Mouse (Mus musculus) midbrain, embryonic 15.5 days (tissue): Measurements from ENCODE around the gene Zmynd10. TPM values are rescaled to one million over a fixed set of nuclear protein-coding genes. Genes with fewer than 3 reads are reported as not detected.
A peak's percentile ranks its signal among the peaks of the same experiment; 100 is the strongest.
"Not testable (repeated sequence)": the region's sequence is repeated elsewhere in the genome, so short reads cannot be mapped to it uniquely, and the experiment has no call there.

Experiments
- ATAC-seq: fragments of 200-750 bp; cut with Nextera tagmentation; replicated peaks from 2 replicates; pipeline ENCODE4 v1.8.0; 2017; ENCODE audit warnings: moderate TSS enrichment
- H3K27ac ChIP-seq: fragments of 300-500 bp; sonication (generic); 2 replicates; pipeline ENCODE4 v1.5.1; 2015; ENCODE audit warnings: mild to moderate bottlenecking, inconsistent platforms
- H3K27me3 ChIP-seq: fragments of 300-500 bp; sonication (generic); replicated peaks from 2 replicates; pipeline ENCODE4 v1.6.1; 2015; ENCODE audit warnings: inconsistent platforms
- H3K36me3 ChIP-seq: fragments of 300-500 bp; sonication (generic); replicated peaks from 2 replicates; pipeline ENCODE4 v1.6.1; 2015; ENCODE audit warnings: inconsistent platforms
- H3K4me1 ChIP-seq: fragments of 300-500 bp; sonication (generic); 2 replicates; pipeline ENCODE4 v1.6.1; 2015; ENCODE audit warnings: inconsistent platforms
- H3K4me2 ChIP-seq: fragments of 300-500 bp; sonication (generic); 2 replicates; pipeline ENCODE4 v1.6.1; 2015; ENCODE audit warnings: inconsistent platforms, mild to moderate bottlenecking, moderate library complexity
- H3K4me3 ChIP-seq: fragments of 300-500 bp; sonication (generic); 2 replicates; pipeline ENCODE4 v1.5.1; 2015; ENCODE audit warnings: mild to moderate bottlenecking, inconsistent platforms
- H3K9ac ChIP-seq: fragments of 300-500 bp; sonication (generic); 2 replicates; pipeline ENCODE4 v1.6.1; 2015; ENCODE audit warnings: mild to moderate bottlenecking, inconsistent platforms
- H3K9me3 ChIP-seq: fragments of 300-500 bp; sonication (generic); 2 replicates; pipeline ENCODE4 v1.6.1; 2016; ENCODE audit warnings: inconsistent platforms
- WGBS: fragments of 180-500 bp; shearing (Covaris S2); methylation state at CpG from one replicate; pipeline ENCODE4 v1.1.7; 2015; ENCODE audit warnings: mixed read lengths; 5-methylcytosine and 5-hydroxymethylcytosine counted together
- polyA plus RNA-seq: library from polyadenylated mRNA; unstranded; fragments of >200 nt; fragmentation: Nextera tagmentation; extraction: Ambion mirVana; gene quantifications from 2 replicates; pipeline ENCODE4 v1.2.1, GENCODE M21; 2015

The Zmynd10 gene
- polyA plus RNA-seq, 1 experiment from 2014 or later, result 4.6 TPM

DNA sequence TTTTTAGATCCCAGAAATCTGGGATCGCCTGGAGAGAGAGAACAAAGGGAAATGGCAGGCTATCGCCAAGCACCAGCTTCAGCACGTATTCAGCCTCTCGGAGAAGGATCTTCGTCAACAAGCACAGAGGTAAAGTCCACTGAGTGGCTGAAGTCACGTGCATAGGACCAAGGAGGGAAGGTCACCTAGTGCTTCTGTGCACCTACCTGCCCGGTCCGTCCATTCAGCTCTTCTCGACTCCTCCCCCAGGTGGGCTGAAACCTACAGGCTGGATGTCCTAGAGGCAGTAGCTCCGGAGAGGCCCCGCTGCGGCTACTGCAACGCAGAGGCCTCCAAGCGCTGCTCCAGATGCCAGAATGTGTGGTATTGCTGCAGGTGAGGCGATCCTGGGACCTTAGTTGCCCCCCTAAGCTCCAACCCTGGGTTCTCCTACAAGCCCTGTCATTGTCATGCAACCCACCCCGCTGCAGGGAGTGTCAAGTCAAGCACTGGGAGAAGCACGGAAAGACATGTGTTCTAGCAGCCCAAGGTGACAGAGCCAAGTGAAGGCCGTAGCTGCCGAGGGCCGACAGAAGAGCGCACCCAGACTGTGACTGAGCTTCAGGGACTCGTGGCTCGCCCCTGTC is 3.5 kb downstream of the Zmynd10 start:
- Histone ChIP-seq H3K4me2 (peak overlapping the region; percentile 61), H3K4me3 (peak overlapping the region; percentile 35; the same call in 1 of the 2 replicates), H3K27me3 (peaks cover 46% of the 10 kb centered on the region), H3K27ac (no peak overlapping the region), H3K9me3 (no peaks in the 10 kb centered on the region), H3K9ac (peak overlapping the region; percentile 17; the same call in 1 of the 2 replicates), H3K4me1 (peaks cover 53% of the 10 kb centered on the region), H3K36me3 (no peaks in the 10 kb centered on the region)
- no peak for ATAC-seq
- WGBS, result 28% methylated on average over 23 of the region's 23 CpGs

DNA sequence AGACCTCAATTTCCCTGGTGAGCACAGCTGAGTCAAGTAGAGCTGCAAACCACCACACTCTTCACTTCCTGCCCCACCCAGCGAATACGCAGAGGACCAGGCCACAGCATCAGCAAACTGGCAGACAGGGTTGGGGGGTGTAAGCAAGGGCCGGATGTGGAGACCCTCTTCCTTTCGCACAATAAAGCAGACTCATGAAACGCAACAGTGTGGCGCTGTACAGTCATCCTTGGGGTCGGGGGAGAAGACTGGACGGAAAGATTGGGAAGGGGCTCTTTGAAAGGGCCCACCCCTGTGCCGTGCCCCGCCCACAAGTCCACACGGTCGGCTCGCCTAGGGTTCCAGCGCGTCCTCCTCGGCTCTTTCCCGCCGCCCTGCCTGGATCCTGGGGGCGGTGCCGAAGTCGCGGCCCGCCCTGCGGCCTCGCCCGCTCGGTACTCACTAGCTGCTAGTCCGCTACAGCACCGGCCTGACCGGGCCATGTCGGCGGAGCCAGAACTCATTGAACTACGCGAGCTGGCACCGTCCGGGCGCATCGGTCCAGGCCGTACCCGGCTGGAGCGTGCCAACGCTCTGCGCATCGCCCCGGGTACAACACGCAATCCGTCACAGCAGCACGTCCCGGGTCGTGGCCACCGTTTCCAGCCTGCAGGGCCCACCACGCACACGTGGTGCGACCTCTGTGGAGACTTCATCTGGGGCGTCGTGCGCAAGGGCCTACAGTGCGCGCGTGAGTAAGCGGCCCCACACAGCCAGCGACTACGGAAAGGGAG is 4.2 kb downstream of the Zmynd10 start, which contains the start of gene Rassf1:
Rassf1 (plus strand) TSS at position 439 of the 773 bp plus-strand sequence.
- Histone ChIP-seq H3K4me3 (peak within 1 kb of the TSS; percentile 35), H3K4me1 (peaks cover 53% of the 10 kb centered on the region), H3K27ac (no peak within 1 kb of the TSS), H3K27me3 (peaks cover 46% of the 10 kb centered on the region), H3K9me3 (no peaks in the 10 kb centered on the region), H3K36me3 (no peaks in the 10 kb centered on the region), H3K9ac (peak within 1 kb of the TSS; percentile 39), H3K4me2 (peak within 1 kb of the TSS; percentile 61)
- WGBS, result 1% methylated on average over 63 of the region's 63 CpGs
- no peak for ATAC-seq

DNA sequence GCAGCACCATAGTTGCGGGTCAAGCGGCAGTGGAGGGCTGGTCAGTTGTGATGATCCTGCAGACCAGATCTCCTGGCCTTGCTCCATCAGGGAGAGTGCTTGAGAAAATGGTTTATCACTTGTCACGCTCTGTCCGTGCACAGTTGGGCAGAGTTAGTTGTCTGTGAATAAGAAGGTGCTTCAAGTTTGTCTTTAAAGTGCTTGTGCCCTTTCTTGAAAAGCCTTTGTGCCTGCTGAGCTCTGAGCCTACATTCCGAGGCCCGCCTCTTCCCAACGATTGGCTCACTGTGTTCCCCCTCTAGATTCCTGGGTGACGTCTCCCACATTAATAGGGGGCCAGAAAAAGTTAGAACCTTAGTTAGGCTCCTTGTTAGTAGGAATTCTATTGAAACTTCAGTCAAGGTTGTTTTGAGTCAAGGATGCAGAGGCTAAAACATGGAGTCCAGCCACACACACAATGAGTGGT is 4.8 kb downstream of the Zmynd10 start:
- Histone ChIP-seq H3K4me2 (peak overlapping the region; percentile 61), H3K4me1 (peaks cover 53% of the 10 kb centered on the region), H3K4me3 (peak overlapping the region; percentile 35), H3K27ac (no peak overlapping the region), H3K9ac (peak overlapping the region; percentile 39; the same call in 1 of the 2 replicates), H3K27me3 (peaks cover 46% of the 10 kb centered on the region), H3K36me3 (no peaks in the 10 kb centered on the region), H3K9me3 (no peaks in the 10 kb centered on the region)
- WGBS, result 8% methylated on average over 8 of the region's 8 CpGs
- ATAC-seq, result no peak

DNA sequence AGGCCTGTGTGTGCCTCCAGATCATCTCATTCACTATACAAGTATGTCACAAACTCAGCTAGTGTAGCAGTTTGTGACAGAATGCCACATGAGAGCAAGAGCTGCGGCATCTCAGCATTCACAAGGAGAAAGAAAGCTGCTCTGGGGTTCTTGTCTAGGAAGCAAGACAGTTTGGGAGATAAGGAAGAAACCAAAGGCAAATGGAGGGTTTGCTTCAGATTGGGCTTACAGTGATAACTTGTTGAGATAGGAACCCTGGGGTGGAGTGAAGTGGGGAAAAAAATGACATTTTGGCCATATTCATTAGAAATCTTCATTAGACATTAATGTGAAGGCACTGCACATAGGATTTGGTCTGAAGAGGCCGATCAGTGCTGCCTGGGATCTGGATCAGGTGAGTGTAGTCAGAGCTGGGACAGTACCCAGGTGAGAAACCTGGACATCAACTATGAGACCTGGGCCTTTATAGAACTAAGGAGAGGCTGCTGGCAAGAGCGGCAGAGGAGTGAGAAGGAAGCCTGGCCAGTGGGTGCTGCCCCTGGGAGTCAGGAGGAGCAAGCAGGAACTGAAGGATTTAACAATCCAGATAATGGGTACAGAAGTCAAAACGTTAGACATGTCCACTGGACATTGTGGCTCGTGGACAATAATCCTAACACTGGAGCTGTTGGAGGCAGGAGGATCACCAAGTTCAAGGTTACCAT is 5.7 kb downstream of the Zmynd10 start:
- no peak for ATAC-seq
- H3K4me3 ChIP-seq, result peak overlapping the region; percentile 53; the same call in 1 of the 2 replicates
- no peak overlapping the region for H3K27ac ChIP-seq
- H3K36me3 ChIP-seq, result peaks cover 9% of the 10 kb centered on the region
- H3K4me2 ChIP-seq, result no peak overlapping the region
- no peak overlapping the region; the same call in 1 of the 2 replicates for H3K9ac ChIP-seq
- H3K4me1 ChIP-seq, result peaks cover 46% of the 10 kb centered on the region
- WGBS, result 81% methylated on average over 5 of the region's 5 CpGs
- peaks cover 46% of the 10 kb centered on the region for H3K27me3 ChIP-seq
- H3K9me3 ChIP-seq, result no peaks in the 10 kb centered on the region

DNA sequence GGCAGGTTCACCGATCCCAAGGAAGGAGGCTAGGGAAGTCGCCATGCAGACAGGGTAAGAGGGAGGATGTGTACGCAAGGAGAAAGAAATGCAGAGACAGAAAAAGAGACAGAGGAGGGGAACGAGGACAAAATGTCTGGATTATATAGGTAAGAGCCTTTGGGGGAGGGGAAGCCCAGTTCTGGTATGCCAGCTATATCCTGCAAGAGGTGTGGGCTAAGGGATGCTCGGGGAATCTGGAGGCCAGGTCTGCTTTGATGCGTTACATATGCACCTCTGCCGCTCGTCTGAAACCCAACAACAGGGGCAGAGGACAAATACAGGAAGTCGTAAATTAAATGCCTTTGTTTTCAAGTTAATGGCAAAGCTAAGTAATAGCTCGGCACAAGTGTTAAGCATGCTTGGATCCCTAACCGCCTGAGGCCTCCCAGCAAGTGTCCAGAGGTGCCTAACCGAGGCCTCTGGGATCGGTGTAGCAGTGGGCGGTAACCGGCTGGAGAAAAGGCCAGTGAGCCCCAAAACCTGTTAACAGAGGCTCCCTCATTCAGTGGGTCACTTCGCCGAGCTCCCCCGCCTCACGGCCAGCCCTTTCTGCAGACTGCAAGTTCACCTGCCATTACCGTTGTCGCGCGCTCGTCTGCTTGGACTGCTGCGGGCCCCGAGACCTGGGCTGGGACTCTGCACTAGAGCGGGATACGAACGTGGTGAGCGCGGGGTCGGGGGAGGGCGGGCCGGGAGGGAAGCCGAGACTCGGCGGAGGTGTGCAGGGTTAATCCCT is 6.6 kb downstream of the Zmynd10 start:
- H3K27ac ChIP-seq, result peak overlapping the region; percentile 81
- peaks cover 46% of the 10 kb centered on the region for H3K27me3 ChIP-seq
- peak; percentile 82 for ATAC-seq
- peaks cover 45% of the 10 kb centered on the region for H3K4me1 ChIP-seq
- no peaks in the 10 kb centered on the region for H3K9me3 ChIP-seq
- peak overlapping the region; percentile 89 for H3K4me2 ChIP-seq
- WGBS, result 8% methylated on average over 37 of the region's 37 CpGs
- peaks cover 18% of the 10 kb centered on the region for H3K36me3 ChIP-seq
- peak overlapping the region; percentile 53 for H3K4me3 ChIP-seq
- H3K9ac ChIP-seq, result peak overlapping the region; percentile 59

DNA sequence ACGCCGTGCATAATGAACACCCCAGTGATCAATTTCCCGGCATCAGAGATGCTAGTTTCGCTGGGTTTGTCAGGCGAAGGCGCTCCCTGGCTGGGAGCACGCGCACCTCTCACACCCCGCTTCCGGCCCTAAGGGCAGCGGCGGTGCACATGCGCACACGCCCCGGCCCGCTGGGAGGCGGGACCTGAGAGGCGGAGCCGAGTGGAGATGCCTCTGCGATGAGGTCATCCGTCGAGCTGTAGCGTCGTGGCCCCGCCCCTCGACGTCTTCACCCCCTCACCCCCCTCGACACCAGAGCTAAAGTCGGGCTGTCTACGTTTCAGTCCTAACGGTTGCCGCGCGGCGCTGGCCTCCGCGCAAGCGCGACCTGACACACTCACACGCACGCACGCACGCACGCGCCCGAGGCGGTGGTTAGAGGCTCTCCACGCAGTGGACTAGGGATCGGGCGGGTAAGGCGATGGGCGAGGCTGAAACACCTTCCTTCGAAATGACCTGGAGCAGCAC is 7.3 kb downstream of the Zmynd10 start:
- peak overlapping the region; percentile 53 for H3K4me3 ChIP-seq
- WGBS, result under 1% methylated on average over 53 of the region's 53 CpGs
- H3K27me3 ChIP-seq, result peaks cover 39% of the 10 kb centered on the region
- H3K4me1 ChIP-seq, result peaks cover 45% of the 10 kb centered on the region
- H3K9me3 ChIP-seq, result no peaks in the 10 kb centered on the region
- peak; percentile 95 for ATAC-seq
- H3K27ac ChIP-seq, result peak overlapping the region; percentile 81
- H3K4me2 ChIP-seq, result peak overlapping the region; percentile 89
- H3K9ac ChIP-seq, result peak overlapping the region; percentile 59
- peaks cover 24% of the 10 kb centered on the region for H3K36me3 ChIP-seq

DNA sequence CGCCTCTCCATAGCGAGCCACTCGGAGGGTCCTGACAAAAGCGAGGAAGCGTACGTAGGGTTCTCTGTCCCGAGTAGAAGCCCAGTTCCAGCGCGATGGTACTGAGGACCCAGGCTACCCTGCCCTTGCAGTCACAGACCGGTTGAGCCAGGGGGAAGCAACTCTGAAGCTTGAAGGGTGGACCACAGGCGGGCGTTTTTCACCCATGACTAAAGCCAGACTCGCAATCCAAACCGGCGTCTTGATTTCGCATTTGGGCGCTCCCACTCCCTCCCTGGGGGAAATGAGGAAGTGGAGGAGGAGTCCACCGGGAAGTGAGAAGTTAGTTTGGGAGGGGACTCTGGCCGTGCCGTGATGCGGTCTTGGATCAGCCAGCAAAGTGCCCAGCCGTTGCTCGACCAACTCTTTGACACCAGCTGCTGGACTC is 7.9 kb downstream of the Zmynd10 start:
- H3K36me3 ChIP-seq, result peaks cover 29% of the 10 kb centered on the region
- peak; percentile 37 for ATAC-seq
- H3K9me3 ChIP-seq, result no peaks in the 10 kb centered on the region
- under 1% methylated on average over 23 of the region's 23 CpGs for WGBS
- H3K27ac ChIP-seq, result peak overlapping the region; percentile 81
- H3K9ac ChIP-seq, result peak overlapping the region; percentile 59
- H3K4me3 ChIP-seq, result peak overlapping the region; percentile 53
- H3K4me1 ChIP-seq, result peaks cover 45% of the 10 kb centered on the region
- H3K4me2 ChIP-seq, result peak overlapping the region; percentile 89
- H3K27me3 ChIP-seq, result peaks cover 33% of the 10 kb centered on the region

DNA sequence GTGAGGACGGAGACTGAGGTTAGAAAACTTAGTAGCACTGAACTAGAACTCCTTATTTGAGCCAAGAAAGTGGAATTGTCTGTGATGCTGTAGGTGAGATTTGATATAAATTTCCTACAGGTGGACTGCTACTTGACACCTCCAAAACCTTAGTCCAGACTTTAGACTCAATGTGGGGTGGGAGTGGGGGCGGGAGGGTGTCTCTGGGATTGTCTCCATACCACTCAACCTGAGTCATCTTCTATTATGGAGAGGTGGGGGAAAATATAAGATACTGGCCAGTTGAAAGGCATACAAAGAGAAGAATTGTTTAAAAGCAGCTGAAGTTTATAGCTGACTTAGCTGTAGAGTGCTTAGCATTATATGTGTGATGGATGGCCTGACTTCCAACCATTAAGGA is 8.6 kb downstream of the Zmynd10 start:
- 0 out of 2 replicates have a peak overlapping the region, but pooled peaks have one; percentile 81 for H3K27ac ChIP-seq
- peaks cover 45% of the 10 kb centered on the region for H3K4me1 ChIP-seq
- peak overlapping the region; percentile 53 for H3K4me3 ChIP-seq
- H3K36me3 ChIP-seq, result peaks cover 32% of the 10 kb centered on the region
- H3K27me3 ChIP-seq, result peaks cover 26% of the 10 kb centered on the region
- peak overlapping the region; percentile 89 for H3K4me2 ChIP-seq
- H3K9me3 ChIP-seq, result no peaks in the 10 kb centered on the region
- WGBS, result 41% methylated on average over 2 of the region's 2 CpGs
- no peak for ATAC-seq
- peak overlapping the region; percentile 59 for H3K9ac ChIP-seq

DNA sequence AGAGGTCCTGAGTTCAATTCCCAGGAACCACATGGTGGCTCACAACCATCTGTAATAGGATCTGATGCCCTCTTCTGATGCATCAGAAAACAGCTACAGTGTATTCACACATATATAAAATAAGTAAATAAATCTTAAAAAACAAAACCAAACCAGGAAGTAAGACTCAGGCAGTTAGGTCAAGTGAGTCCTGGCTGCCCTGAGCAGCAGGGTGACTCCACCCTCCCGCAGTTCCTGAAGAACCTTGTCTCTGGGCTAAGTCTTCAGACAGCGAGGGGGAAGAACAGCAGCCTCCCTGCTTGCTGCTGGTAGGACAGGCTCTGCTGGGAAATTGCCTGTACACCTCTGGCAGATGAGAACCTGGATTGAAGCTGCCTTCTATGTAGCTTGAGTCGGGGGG is 9.2 kb downstream of the Zmynd10 start:
- Histone ChIP-seq H3K9me3 (no peaks in the 10 kb centered on the region), H3K9ac (no peak overlapping the region), H3K27ac (no peak overlapping the region), H3K4me3 (no peak overlapping the region), H3K4me2 (peak overlapping the region; percentile 89), H3K36me3 (peaks cover 35% of the 10 kb centered on the region), H3K4me1 (peaks cover 40% of the 10 kb centered on the region), H3K27me3 (peaks cover 20% of the 10 kb centered on the region)
- WGBS, result 80% methylated on average over 3 of the region's 3 CpGs
- no peak for ATAC-seq

DNA sequence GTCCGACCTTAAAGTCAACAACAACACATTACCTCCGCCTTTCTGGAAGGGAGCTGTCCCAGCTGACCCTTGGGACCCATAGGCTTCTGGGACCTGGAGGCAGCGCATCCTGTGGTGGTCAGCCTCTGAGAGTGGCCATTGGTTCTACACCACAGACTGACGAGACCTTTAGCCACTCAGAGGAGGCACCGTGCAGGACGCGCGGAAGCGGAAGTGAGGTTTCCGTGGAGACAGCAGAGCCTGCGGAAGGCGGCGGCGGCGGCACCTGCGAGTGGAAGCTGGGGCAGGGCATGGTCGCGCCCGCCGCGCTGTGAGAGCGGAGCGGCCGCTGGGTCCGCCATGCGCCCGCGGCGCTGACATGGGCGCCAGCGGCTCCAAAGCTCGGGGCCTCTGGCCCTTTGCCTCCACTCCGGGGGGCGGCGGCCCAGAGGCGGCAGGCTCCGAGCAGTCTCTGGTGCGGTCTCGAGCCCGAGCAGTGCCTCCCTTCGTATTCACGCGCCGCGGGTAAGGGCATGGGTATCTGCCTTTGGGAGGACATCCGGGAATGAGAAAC is 16.0 kb downstream of the Zmynd10 start, which contains the start of gene Tusc2:
Tusc2 (plus strand) TSS at position 227 of the 553 bp plus-strand sequence.
- Histone ChIP-seq H3K9me3 (no peaks in the 10 kb centered on the region), H3K36me3 (peaks cover 41% of the 10 kb centered on the region), H3K4me1 (peaks cover 36% of the 10 kb centered on the region), H3K4me3 (peak within 1 kb of the TSS; percentile 95), H3K4me2 (peak within 1 kb of the TSS; percentile 73), H3K27me3 (no peaks in the 10 kb centered on the region), H3K9ac (peak within 1 kb of the TSS; percentile 91), H3K27ac (peak within 1 kb of the TSS; percentile 79)
- WGBS, result under 1% methylated on average over 46 of the region's 46 CpGs
- peak; percentile 94 for ATAC-seq

DNA sequence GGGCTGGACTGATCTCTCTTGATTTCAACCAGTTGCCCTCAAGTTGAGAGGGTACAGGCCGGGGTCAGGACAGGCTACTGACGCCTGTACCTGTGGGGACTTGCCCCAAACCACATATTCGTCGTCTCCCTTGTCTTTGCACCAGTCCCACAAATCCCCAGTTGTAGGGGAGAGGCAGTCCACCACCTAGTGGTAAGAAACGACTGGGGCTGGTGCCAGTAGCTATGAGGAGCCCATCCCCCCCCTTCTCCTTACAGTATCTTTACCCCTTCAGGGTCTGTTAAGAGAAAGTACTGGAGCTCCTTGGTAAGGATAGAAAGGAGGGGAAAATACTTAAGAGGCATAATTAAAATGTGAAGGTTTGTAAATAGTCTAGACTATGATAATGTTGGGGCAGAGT is 18.5 kb downstream of the Zmynd10 start:
- H3K4me3 ChIP-seq, ATAC-seq, H3K27me3 ChIP-seq, H3K9me3 ChIP-seq, H3K9ac ChIP-seq, H3K27ac ChIP-seq: not testable (repeated sequence)
- H3K36me3 ChIP-seq, result peaks cover 21% of the 10 kb centered on the region; the same call in 1 of the 2 replicates
- WGBS, result 55% methylated on average over 5 of the region's 5 CpGs
- H3K4me1 ChIP-seq, result peaks cover 49% of the 10 kb centered on the region
- H3K4me2 ChIP-seq, result peak overlapping the region; percentile 12
